Mouse (Mus musculus): ENCODE measurements around the gene Nt5m. TPM values are rescaled to one million over a fixed set of nuclear protein-coding genes. Genes with fewer than 3 reads are reported as not detected.

The Nt5m gene
- polyA plus RNA-seq, 1 experiment: 99.5 TPM

DNA sequence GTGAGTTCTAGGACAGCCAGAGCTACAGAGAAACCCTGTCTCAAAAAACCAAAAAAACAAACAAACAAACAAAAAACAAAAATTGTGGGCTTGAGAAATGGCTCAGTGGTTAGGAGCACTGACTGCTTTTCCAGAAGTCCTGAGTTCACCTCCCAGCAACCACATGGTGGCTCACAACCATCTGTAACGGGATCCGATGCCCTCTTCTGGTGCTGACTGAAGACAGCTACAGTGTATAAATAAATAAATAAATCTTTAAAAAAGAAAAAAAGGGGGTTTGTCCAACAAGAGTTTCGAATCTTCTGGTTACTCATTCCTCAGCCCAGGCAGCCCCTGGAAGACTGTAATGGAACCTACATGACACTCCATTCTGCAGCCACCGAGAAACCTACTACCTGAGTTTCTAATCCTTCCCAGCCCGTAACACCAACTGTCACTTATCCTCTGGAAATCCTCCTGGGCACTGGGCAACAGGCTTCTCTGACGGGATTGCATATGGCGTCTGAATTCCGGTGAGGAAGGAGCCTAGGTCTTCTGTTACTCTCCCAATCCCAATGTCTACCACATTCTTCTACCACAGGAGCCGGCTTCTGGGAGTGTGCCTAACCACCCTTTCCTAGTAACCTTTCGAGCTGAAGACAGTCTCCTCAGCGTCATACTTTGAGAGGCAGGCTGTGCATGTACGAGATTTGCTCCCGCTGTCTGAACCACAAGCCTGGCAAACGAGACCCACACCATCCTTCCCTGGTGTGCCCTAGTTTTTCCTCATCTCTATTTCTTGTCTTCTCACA, 30.9 kb upstream of the Nt5m start:
- TF ChIP-seq CTCF (IDR thresholded peaks at IDR 0.05; ENCODE audit: borderline replicate concordance, insufficient read depth, low read depth, low read length) (peak; percentile 41; the same call in 1 of the 2 replicates), POLR2A (IDR thresholded peaks at IDR 0.05; ENCODE audit: borderline replicate concordance, insufficient read depth, low read length) (no peak)
- peak; percentile 44 to 46 for DNase-seq
- Histone ChIP-seq H3K27me3 (ENCODE audit: control insufficient read depth, insufficient read depth, low read length) (no peaks in the 10 kb centered on the region), H3K4me1 (ENCODE audit: control insufficient read depth, insufficient read depth, low read length) (peaks cover 35% of the 10 kb centered on the region), H3K4me3 (replicated peaks; ENCODE audit: insufficient read depth, low read depth, low read length) (peak overlapping the region; percentile 84), H3K27ac (ENCODE audit: insufficient read depth, low read length) (peak overlapping the region; percentile 26)
- WGBS: 8% methylated on average over 14 of the region's 14 CpGs

GRCm38 (mm10) chr11:59809071-59809669, 30.1 kb upstream of the Nt5m start:
- Histone ChIP-seq H3K4me3 (replicated peaks; ENCODE audit: insufficient read depth, low read depth, low read length) (peak overlapping the region; percentile 84), H3K27ac (ENCODE audit: insufficient read depth, low read length) (peak overlapping the region; percentile 99), H3K4me1 (ENCODE audit: control insufficient read depth, insufficient read depth, low read length) (peaks cover 35% of the 10 kb centered on the region), H3K27me3 (ENCODE audit: control insufficient read depth, insufficient read depth, low read length) (no peaks in the 10 kb centered on the region)
- DNase-seq: peak in 1 of 2 experiments; percentile 51
- no peak for TF ChIP-seq CTCF (IDR thresholded peaks at IDR 0.05; ENCODE audit: borderline replicate concordance, insufficient read depth, low read depth, low read length)
- TF ChIP-seq POLR2A (IDR thresholded peaks at IDR 0.05; ENCODE audit: borderline replicate concordance, insufficient read depth, low read length): no peak
- WGBS: 0% methylated on average over 15 of the region's 15 CpGs

DNA sequence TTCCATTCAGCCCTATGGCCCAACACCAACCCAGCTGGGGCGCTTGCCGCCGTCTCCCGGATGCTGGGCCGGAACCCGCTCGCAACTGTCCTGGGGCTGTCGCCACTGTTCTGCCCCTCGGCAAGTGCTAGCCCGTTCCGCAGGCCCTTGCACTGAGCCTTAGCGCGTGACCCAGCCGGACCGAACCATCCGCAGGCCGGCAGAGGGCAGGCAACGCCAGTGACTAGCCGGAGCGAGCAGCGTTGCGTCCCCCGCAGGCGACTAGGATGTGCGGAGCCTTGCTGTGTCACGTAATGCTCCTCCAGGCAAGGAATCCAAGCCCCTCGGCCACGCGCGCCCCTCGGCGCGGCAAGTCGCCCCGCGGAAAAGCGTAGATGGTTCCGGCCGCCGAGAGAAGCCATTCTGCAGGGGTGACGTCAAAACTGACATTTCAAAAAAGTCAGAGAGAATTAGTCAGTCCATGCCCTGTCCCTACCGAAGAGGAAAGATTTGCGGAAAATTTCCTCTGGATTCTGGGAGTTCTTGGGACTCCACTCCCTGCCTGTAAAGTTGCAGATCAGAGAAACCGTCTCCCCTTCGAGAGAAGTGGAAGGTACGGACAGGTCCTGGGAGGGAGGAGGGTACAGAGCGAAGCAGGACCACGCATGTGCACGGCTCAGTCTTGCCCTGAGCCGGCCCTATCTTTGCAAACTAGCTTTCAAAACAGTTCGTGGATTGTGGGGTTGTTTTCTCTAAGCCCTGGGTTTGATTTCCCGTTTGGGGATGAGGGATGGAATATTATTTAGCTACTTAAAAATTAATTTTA, 29.4 kb upstream of the Nt5m start, which contains the start of gene Flcn:
Gene Flcn (minus strand): TSS at position 347 of the 805 bp plus-strand sequence.
- H3K4me3 ChIP-seq (replicated peaks; ENCODE audit: insufficient read depth, low read depth, low read length): peak within 1 kb of the TSS; percentile 84
- WGBS: under 1% methylated on average over 52 of the region's 52 CpGs
- TF ChIP-seq POLR2A (IDR thresholded peaks at IDR 0.05; ENCODE audit: borderline replicate concordance, insufficient read depth, low read length): peak; percentile 97
- TF ChIP-seq CTCF (IDR thresholded peaks at IDR 0.05; ENCODE audit: borderline replicate concordance, insufficient read depth, low read depth, low read length): no peak
- DNase-seq: peak; percentile 91 to 94
- peaks cover 29% of the 10 kb centered on the region for H3K4me1 ChIP-seq (ENCODE audit: control insufficient read depth, insufficient read depth, low read length)
- H3K27me3 ChIP-seq (ENCODE audit: control insufficient read depth, insufficient read depth, low read length): no peaks in the 10 kb centered on the region
- H3K27ac ChIP-seq (ENCODE audit: insufficient read depth, low read length): peak within 1 kb of the TSS; percentile 99

- no peak for DNase-seq
- 64% methylated on average over 14 of the region's 14 CpGs for WGBS
- Histone ChIP-seq H3K4me3 (replicated peaks; ENCODE audit: insufficient read depth, low read depth, low read length) (peak overlapping the region; percentile 84), H3K4me1 (ENCODE audit: control insufficient read depth, insufficient read depth, low read length) (peaks cover 22% of the 10 kb centered on the region), H3K27me3 (ENCODE audit: control insufficient read depth, insufficient read depth, low read length) (no peaks in the 10 kb centered on the region), H3K27ac (ENCODE audit: insufficient read depth, low read length) (peak overlapping the region; percentile 99; the same call in 1 of the 2 replicates)
- TF ChIP-seq CTCF (IDR thresholded peaks at IDR 0.05; ENCODE audit: borderline replicate concordance, insufficient read depth, low read depth, low read length) (no peak), POLR2A (IDR thresholded peaks at IDR 0.05; ENCODE audit: borderline replicate concordance, insufficient read depth, low read length) (no peak)
These were observed 28.6 kb upstream of the Nt5m start for GRCm38 (mm10) chr11:59810480-59811158.

DNA sequence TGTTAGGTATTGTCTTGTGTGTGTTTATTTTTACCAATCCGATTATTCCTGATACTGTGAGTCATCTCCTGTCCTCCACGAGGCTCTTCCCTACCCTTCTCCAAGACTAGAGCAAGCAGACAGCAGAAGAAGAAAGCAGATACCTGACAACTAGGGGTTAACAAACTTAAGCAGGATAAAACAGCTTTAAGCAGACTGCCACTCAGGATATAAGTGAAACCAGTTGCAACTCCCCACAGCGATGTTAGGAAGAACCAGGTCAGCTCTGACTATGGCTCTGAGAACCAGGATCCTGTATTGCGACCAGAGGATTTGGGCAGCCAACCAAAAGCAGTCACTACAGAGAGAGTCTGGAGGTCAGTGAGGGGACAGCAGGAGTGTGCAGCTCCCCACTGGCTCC, 28.0 kb upstream of the Nt5m start:
- no peak for TF ChIP-seq CTCF (IDR thresholded peaks at IDR 0.05; ENCODE audit: borderline replicate concordance, insufficient read depth, low read depth, low read length)
- TF ChIP-seq POLR2A (IDR thresholded peaks at IDR 0.05; ENCODE audit: borderline replicate concordance, insufficient read depth, low read length): no peak
- Histone ChIP-seq H3K27me3 (ENCODE audit: control insufficient read depth, insufficient read depth, low read length) (no peaks in the 10 kb centered on the region), H3K4me3 (replicated peaks; ENCODE audit: insufficient read depth, low read depth, low read length) (no peak overlapping the region), H3K27ac (ENCODE audit: insufficient read depth, low read length) (0 out of 2 replicates have a peak overlapping the region, but pooled peaks have one; percentile 21), H3K4me1 (ENCODE audit: control insufficient read depth, insufficient read depth, low read length) (peaks cover 17% of the 10 kb centered on the region)
- WGBS: 73% methylated on average over 4 of the region's 4 CpGs
- no peak for DNase-seq

- Histone ChIP-seq H3K4me1 (ENCODE audit: control insufficient read depth, insufficient read depth, low read length) (0 out of 2 replicates have a peak, but pooled peaks cover 3% of the 10 kb centered on the region), H3K27ac (ENCODE audit: insufficient read depth, low read length) (no peak overlapping the region), H3K27me3 (ENCODE audit: control insufficient read depth, insufficient read depth, low read length) (no peaks in the 10 kb centered on the region), H3K4me3 (replicated peaks; ENCODE audit: insufficient read depth, low read depth, low read length) (no peak overlapping the region)
- no peak for TF ChIP-seq POLR2A (IDR thresholded peaks at IDR 0.05; ENCODE audit: borderline replicate concordance, insufficient read depth, low read length)
- TF ChIP-seq CTCF (IDR thresholded peaks at IDR 0.05; ENCODE audit: borderline replicate concordance, insufficient read depth, low read depth, low read length): no peak
- WGBS: 83% methylated on average over 3 of the region's 3 CpGs
- DNase-seq: no peak
These were observed 26.0 kb upstream of the Nt5m start for GRCm38 (mm10) chr11:59813276-59813675.

GRCm38 (mm10) chr11:59814311-59814710, 24.9 kb upstream of the Nt5m start:
- WGBS: 78% methylated on average over 1 of the region's 1 CpGs
- H3K4me1 ChIP-seq (ENCODE audit: control insufficient read depth, insufficient read depth, low read length): 0 out of 2 replicates have a peak, but pooled peaks cover 3% of the 10 kb centered on the region
- TF ChIP-seq POLR2A (IDR thresholded peaks at IDR 0.05; ENCODE audit: borderline replicate concordance, insufficient read depth, low read length): no peak
- no peak for TF ChIP-seq CTCF (IDR thresholded peaks at IDR 0.05; ENCODE audit: borderline replicate concordance, insufficient read depth, low read depth, low read length)

More at GRCm38 (mm10) chr11:59814311-59814710, 24.9 kb upstream of the Nt5m start:
- Histone ChIP-seq H3K27ac (ENCODE audit: insufficient read depth, low read length) (no peak overlapping the region), H3K4me3 (replicated peaks; ENCODE audit: insufficient read depth, low read depth, low read length) (no peak overlapping the region), H3K27me3 (ENCODE audit: control insufficient read depth, insufficient read depth, low read length) (no peaks in the 10 kb centered on the region)
- no peak for DNase-seq
